Mouse (Mus musculus) olfactory bulb, adult 2 months (tissue): ENCODE measurements at regions not wholly inside any gene's neighbourhood (a gene's known extent, or its start where the extent isn't known, plus 50 kb on each side); places are given as distances from the start of the nearest gene placed in this dataset.

Source experiments
- H3K27ac ChIP-seq: fragments of 200-500 bp; 2 replicates; pipeline ENCODE4 v1.5.1; 2012; ENCODE audit warnings: low read depth, low read length; ENCODE audit not compliant: insufficient read depth
- H3K4me1 ChIP-seq: fragments of 200-500 bp; 2 replicates; pipeline ENCODE4 v1.6.1; 2012; ENCODE audit warnings: low read length; ENCODE audit not compliant: control insufficient read depth, insufficient read depth
- H3K4me3 ChIP-seq: fragments of 200-500 bp; 2 replicates; pipeline ENCODE4 v1.5.1; 2012; ENCODE audit warnings: mild to moderate bottlenecking, low read depth, low read length, moderate library complexity; ENCODE audit not compliant: insufficient read depth
- CTCF ChIP-seq: fragments of 200-500 bp; IDR thresholded peaks from 2 replicates; pipeline ENCODE4 v1.5.1; 2012; ENCODE audit warnings: low read depth, mild to moderate bottlenecking, low read length, moderate library complexity; ENCODE audit not compliant: insufficient read depth
- POLR2A ChIP-seq: fragments of 200-500 bp; IDR thresholded peaks from 2 replicates; pipeline ENCODE4 v1.6.1; 2012; ENCODE audit warnings: mild to moderate bottlenecking, low read depth, low read length, moderate library complexity; ENCODE audit not compliant: insufficient read depth
- WGBS: fragments of 180-500 bp; shearing (Covaris S2); methylation state at CpG from one replicate; pipeline ENCODE4 v1.1.7; 2018; 5-methylcytosine and 5-hydroxymethylcytosine counted together

GRCm38 (mm10) chr10:17431068-17431467 lies 291.9 kb upstream of the Cited2 start:
- no peak for TF ChIP-seq POLR2A
- no peak for TF ChIP-seq CTCF
- no peaks in the 10 kb centered on the region for H3K4me1 ChIP-seq
- WGBS = 86% methylated on average over 8 of the region's 8 CpGs

GRCm38 (mm10) chr10:17434098-17434497 lies 288.9 kb upstream of the Cited2 start:
- Histone ChIP-seq H3K4me3 (no peak overlapping the region), H3K4me1 (no peaks in the 10 kb centered on the region), H3K27ac (no peak overlapping the region)
- TF ChIP-seq POLR2A = no peak
- TF ChIP-seq CTCF = no peak
- 66% methylated on average over 4 of the region's 4 CpGs for WGBS

More at GRCm38 (mm10) chr10:17431068-17431467, 291.9 kb upstream of the Cited2 start:
- Histone ChIP-seq H3K4me3 (no peak overlapping the region), H3K27ac (no peak overlapping the region)

GRCm38 (mm10) chr10:17450240-17450639 lies 272.8 kb upstream of the Cited2 start:
- Histone ChIP-seq H3K27ac (no peak overlapping the region), H3K4me3 (no peak overlapping the region), H3K4me1 (no peaks in the 10 kb centered on the region)
- TF ChIP-seq CTCF = no peak
- 81% methylated on average over 4 of the region's 4 CpGs for WGBS

GRCm38 (mm10) chr10:17470880-17471279 lies 252.1 kb upstream of the Cited2 start:
- no peak for TF ChIP-seq CTCF
- no peak for TF ChIP-seq POLR2A
- H3K27ac ChIP-seq = no peak overlapping the region
- H3K4me1 ChIP-seq = no peaks in the 10 kb centered on the region
- H3K4me3 ChIP-seq = no peak overlapping the region
- WGBS = 91% methylated on average over 4 of the region's 4 CpGs

- Histone ChIP-seq H3K4me1 (no peaks in the 10 kb centered on the region), H3K4me3 (no peak overlapping the region), H3K27ac (no peak overlapping the region)
- WGBS = 90% methylated on average over 5 of the region's 5 CpGs
- no peak for TF ChIP-seq CTCF
- no peak for TF ChIP-seq POLR2A
These were observed 250.5 kb upstream of the Cited2 start for GRCm38 (mm10) chr10:17472536-17472935.

- Histone ChIP-seq H3K4me3 (no peak overlapping the region), H3K4me1 (0 out of 2 replicates have a peak, but pooled peaks cover 4% of the 10 kb centered on the region), H3K27ac (no peak overlapping the region)
- WGBS = 97% methylated on average over 3 of the region's 3 CpGs
- TF ChIP-seq POLR2A = no peak
- TF ChIP-seq CTCF = no peak
These were observed 247.0 kb upstream of the Cited2 start for GRCm38 (mm10) chr10:17475976-17476375.

GRCm38 (mm10) chr10:17476720-17477119 lies 246.3 kb upstream of the Cited2 start:
- no peak overlapping the region for H3K4me3 ChIP-seq
- WGBS = 91% methylated on average over 6 of the region's 6 CpGs
- no peak overlapping the region for H3K27ac ChIP-seq
- 0 out of 2 replicates have a peak, but pooled peaks cover 4% of the 10 kb centered on the region for H3K4me1 ChIP-seq
- TF ChIP-seq CTCF = no peak
- TF ChIP-seq POLR2A = no peak

GRCm38 (mm10) chr10:17478761-17479632 lies 244.0 kb upstream of the Cited2 start:
- H3K4me1 ChIP-seq = 0 out of 2 replicates have a peak, but pooled peaks cover 4% of the 10 kb centered on the region
- 47% methylated on average over 8 of the region's 8 CpGs for WGBS
- no peak overlapping the region for H3K27ac ChIP-seq
- no peak for TF ChIP-seq POLR2A
- no peak for TF ChIP-seq CTCF
- H3K4me3 ChIP-seq = no peak overlapping the region

- no peak for TF ChIP-seq POLR2A
- TF ChIP-seq CTCF = no peak
- 0 out of 2 replicates have a peak, but pooled peaks cover 4% of the 10 kb centered on the region for H3K4me1 ChIP-seq
- 87% methylated on average over 4 of the region's 4 CpGs for WGBS
- H3K4me3 ChIP-seq = no peak overlapping the region
- H3K27ac ChIP-seq = no peak overlapping the region
These were observed 240.3 kb upstream of the Cited2 start for GRCm38 (mm10) chr10:17482751-17483150.
